12 mouse cellular contexts compared by ENCODE assay signal in genomic region chr5:143704875-143705658, GRCm38 (mm10). TPM values are rescaled to one million over a fixed set of nuclear protein-coding genes. Genes with fewer than 3 reads are reported as not detected.
DNase-seq lines count a peak whose midpoint lies in the region; ATAC-seq and TF ChIP-seq lines count a peak whose summit lies in the region.
"Had no signal": no experiment of that assay in that cellular context is flagged by ENCODE, and none has a peak within 500 bp of the region (broad histone marks: within the 10 kb centered on the region; RNA-seq: fewer than 3 reads in every experiment).

No protein-coding gene starts in this region.

- TF ChIP-seq CTCF in heart, postnatal 0 days (IDR thresholded peaks at IDR 0.05; ENCODE audit: low read depth): no peak
- TF ChIP-seq CTCF in stomach, postnatal 0 days (IDR thresholded peaks at IDR 0.05; ENCODE audit: low read depth): no peak

- no peak for TF ChIP-seq EP300 in heart, postnatal 0 days (IDR thresholded peaks at IDR 0.05; ENCODE audit: low read depth)
- no peak for TF ChIP-seq EP300 in stomach, postnatal 0 days (optimal IDR thresholded peaks at IDR 0.05)

- no peak overlapping the region for H3K4me3 ChIP-seq in heart, postnatal 0 days (ENCODE audit: low read depth, low read length)
- no peak overlapping the region for H3K4me3 ChIP-seq in stomach, embryonic 14.5 days (ENCODE audit: low read depth, low read length)
- H3K4me3 ChIP-seq in stomach, postnatal 0 days (ENCODE audit: low read depth, low read length): no peak overlapping the region
- H3K4me3 ChIP-seq: hindbrain, embryonic 12.5 days; lung, embryonic 15.5 days; neural tube, embryonic 12.5 days had no signal

- WGBS in heart, postnatal 0 days: 67% methylated on average over 13 of the region's 13 CpGs
- 78% methylated on average over 13 of the region's 13 CpGs for WGBS in stomach, embryonic 14.5 days
- WGBS in stomach, postnatal 0 days: 80% methylated on average over 13 of the region's 13 CpGs

- no peak overlapping the region for H3K4me2 ChIP-seq in heart, postnatal 0 days (ENCODE audit: low read depth, low read length)
- no peak overlapping the region for H3K4me2 ChIP-seq in stomach, embryonic 14.5 days (replicated peaks; ENCODE audit: low read depth, low read length)
- no peak overlapping the region for H3K4me2 ChIP-seq in stomach, postnatal 0 days (replicated peaks; ENCODE audit: low read depth)
- H3K4me2 ChIP-seq: hindbrain, embryonic 12.5 days; lung, embryonic 15.5 days; midbrain, embryonic 11.5 days; neural tube, embryonic 12.5 days had no signal

- no peaks in the 10 kb centered on the region for H3K9me3 ChIP-seq in heart, postnatal 0 days (replicated peaks; ENCODE audit: control insufficient read depth, low read length)
- H3K9me3 ChIP-seq in stomach, embryonic 14.5 days (ENCODE audit: control insufficient read depth, low read depth, low read length): no peaks in the 10 kb centered on the region
- no peaks in the 10 kb centered on the region for H3K9me3 ChIP-seq in stomach, postnatal 0 days (ENCODE audit: control insufficient read depth, low read length)
- H3K9me3 ChIP-seq: hindbrain, embryonic 12.5 days; lung, embryonic 15.5 days; neural tube, embryonic 12.5 days had no signal

- H3K27me3 ChIP-seq in heart, postnatal 0 days (ENCODE audit: control insufficient read depth, insufficient read depth, low read length): no peaks in the 10 kb centered on the region
- no peaks in the 10 kb centered on the region for H3K27me3 ChIP-seq in stomach, embryonic 14.5 days (ENCODE audit: control insufficient read depth, insufficient read depth, low read length)
- H3K27me3 ChIP-seq in stomach, postnatal 0 days (ENCODE audit: control insufficient read depth, insufficient read depth, low read length): no peaks in the 10 kb centered on the region
- H3K27me3 ChIP-seq: hindbrain, embryonic 12.5 days; lung, embryonic 15.5 days; neural tube, embryonic 12.5 days had no signal

- ATAC-seq in heart, postnatal 0 days (ENCODE audit: insufficient read depth, low read depth): no peak
- no peak for ATAC-seq in stomach, embryonic 14.5 days (ENCODE audit: insufficient number of reproducible peaks, insufficient read depth, low FRiP score, low read depth)
- ATAC-seq in stomach, postnatal 0 days (ENCODE audit: low FRiP score, low TSS enrichment): no peak
- ATAC-seq: activated CD4-positive, CD25-positive, alpha-beta regulatory T cell, adult 4 months had no signal

- peaks cover 76% of the 10 kb centered on the region for H3K36me3 ChIP-seq in heart, postnatal 0 days (replicated peaks; ENCODE audit: control insufficient read depth, insufficient read depth, low read length)
- H3K36me3 ChIP-seq in stomach, embryonic 14.5 days (ENCODE audit: control insufficient read depth, insufficient read depth, low read length): peaks cover 50% of the 10 kb centered on the region
- peaks cover 40% of the 10 kb centered on the region for H3K36me3 ChIP-seq in stomach, postnatal 0 days (ENCODE audit: control insufficient read depth, insufficient read depth, low read length)

- no peak overlapping the region for H3K9ac ChIP-seq in heart, postnatal 0 days (replicated peaks; ENCODE audit: low read depth, low read length)
- H3K9ac ChIP-seq in stomach, embryonic 14.5 days (replicated peaks; ENCODE audit: low read depth, low read length): no peak overlapping the region
- no peak overlapping the region for H3K9ac ChIP-seq in stomach, postnatal 0 days (ENCODE audit: low read length)
- H3K9ac ChIP-seq: hindbrain, embryonic 12.5 days; lung, embryonic 15.5 days; neural tube, embryonic 12.5 days had no signal

- no peak for DNase-seq in heart, postnatal 0 days (ENCODE audit: low spot score)
- no peak for DNase-seq in heart, postnatal 36 days
- no peak for DNase-seq in stomach, postnatal 0 days (ENCODE audit: low spot score)
- peak; percentile 70 for DNase-seq in cerebellum, adult 9-10 months
- no peak for DNase-seq in right cerebral cortex, adult 2 months (ENCODE audit: low spot score in 2 of 2)
- no peak for DNase-seq in B cell, adult 2 months

- 0 out of 2 replicates have a peak overlapping the region, but pooled peaks have one; percentile 54 for H3K27ac ChIP-seq in heart, postnatal 0 days (ENCODE audit: low read depth)
- 0 out of 2 replicates have a peak overlapping the region, but pooled peaks have one; percentile 21 for H3K27ac ChIP-seq in stomach, embryonic 14.5 days (ENCODE audit: low read length)
- no peak overlapping the region for H3K27ac ChIP-seq in stomach, postnatal 0 days (replicated peaks)
- H3K27ac ChIP-seq: hindbrain, embryonic 12.5 days; lung, embryonic 15.5 days; neural tube, embryonic 12.5 days had no signal

- peaks cover 5% of the 10 kb centered on the region; the same call in 1 of the 2 replicates for H3K4me1 ChIP-seq in heart, postnatal 0 days (ENCODE audit: control insufficient read depth, insufficient read depth)
- no peaks in the 10 kb centered on the region for H3K4me1 ChIP-seq in stomach, embryonic 14.5 days (ENCODE audit: control insufficient read depth, insufficient read depth, low read length)
- H3K4me1 ChIP-seq in stomach, postnatal 0 days (replicated peaks; ENCODE audit: control insufficient read depth, insufficient read depth): no peaks in the 10 kb centered on the region
- H3K4me1 ChIP-seq: lung, embryonic 15.5 days; neural tube, embryonic 12.5 days had no signal

- intact Hi-C loops in heart, postnatal 36 days (cut with DNase I): no loop called here

RNA-seq across cellular contexts. Expression of gene Usp42, which starts 27.0 kb away (rescaled TPM):
- total RNA-seq in heart, postnatal 0 days (2014; rRNA removed; ENCODE audit: low replicate concordance): 6.0 and 8.3 TPM in 2 replicates
- polyA plus RNA-seq in heart, postnatal 0 days (2015; fragmentation: Nextera tagmentation; extraction: Ambion mirVana): 5.1 and 5.6 TPM in 2 replicates
- total RNA-seq in heart, postnatal 36 days (2021): 1 to 10 TPM; 6.8 to 6.9 TPM
- 21.8 TPM in 2 replicates for polyA plus RNA-seq in stomach, embryonic 14.5 days (2014; fragmentation: Nextera tagmentation; extraction: Ambion mirVana)
- polyA plus RNA-seq in stomach, postnatal 0 days (2015; fragmentation: Nextera tagmentation; extraction: Ambion mirVana): 5.1 and 5.7 TPM in 2 replicates
